Mouse (Mus musculus): Measurements from ENCODE around the gene Btg1.

Gene Btg1

GRCm38 (mm10) chr10:96609356-96610345, 7.2 kb upstream of the Btg1 start:
- no peak for DNase-seq (ENCODE audit: low spot score in 2 of 2)

- DNase-seq (ENCODE audit: low spot score in 2 of 2): no peak
Observed at GRCm38 (mm10) chr10:96616001-96616708, 651 bp upstream of the Btg1 start.

GRCm38 (mm10) chr10:96617221-96617950, 580 bp downstream of the Btg1 start:
- peak in 1 of 2 experiments; percentile 39 for DNase-seq (ENCODE audit: low spot score in 2 of 2)

DNA sequence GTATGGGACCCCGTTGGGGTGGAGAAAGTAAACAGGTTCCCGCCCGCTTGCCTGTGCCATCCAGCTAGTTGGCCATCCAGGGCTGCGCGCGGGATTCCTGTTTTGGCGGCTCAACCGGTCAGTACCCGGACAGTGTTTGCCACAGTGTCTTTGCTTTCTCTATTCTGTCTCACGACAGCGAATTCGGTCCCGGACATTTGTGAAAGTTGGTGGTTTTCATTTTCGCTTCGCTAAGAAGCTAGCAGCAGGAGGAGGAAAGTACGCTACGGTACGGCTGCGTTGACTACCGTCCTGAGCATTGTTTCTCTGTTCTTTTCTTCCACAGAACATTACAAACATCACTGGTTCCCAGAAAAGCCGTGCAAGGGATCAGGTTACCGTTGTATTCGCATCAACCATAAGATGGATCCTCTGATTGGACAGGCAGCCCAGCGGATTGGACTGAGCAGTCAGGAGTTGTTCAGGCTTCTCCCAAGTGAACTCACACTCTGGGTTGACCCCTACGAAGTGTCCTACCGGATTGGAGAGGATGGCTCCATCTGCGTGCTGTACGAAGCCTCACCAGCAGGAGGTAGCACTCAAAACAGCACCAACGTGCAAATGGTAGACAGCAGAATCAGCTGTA, 1.3 kb downstream of the Btg1 start:
- peak; percentile 49 to 72 for DNase-seq (ENCODE audit: low spot score in 2 of 2)

- no peak for DNase-seq (ENCODE audit: low spot score in 2 of 2)
Observed at GRCm38 (mm10) chr10:96619951-96620889, 3.4 kb downstream of the Btg1 start.

- DNase-seq (ENCODE audit: low spot score in 2 of 2): no peak
Observed at GRCm38 (mm10) chr10:96620890-96621271, 4.1 kb downstream of the Btg1 start.

DNA sequence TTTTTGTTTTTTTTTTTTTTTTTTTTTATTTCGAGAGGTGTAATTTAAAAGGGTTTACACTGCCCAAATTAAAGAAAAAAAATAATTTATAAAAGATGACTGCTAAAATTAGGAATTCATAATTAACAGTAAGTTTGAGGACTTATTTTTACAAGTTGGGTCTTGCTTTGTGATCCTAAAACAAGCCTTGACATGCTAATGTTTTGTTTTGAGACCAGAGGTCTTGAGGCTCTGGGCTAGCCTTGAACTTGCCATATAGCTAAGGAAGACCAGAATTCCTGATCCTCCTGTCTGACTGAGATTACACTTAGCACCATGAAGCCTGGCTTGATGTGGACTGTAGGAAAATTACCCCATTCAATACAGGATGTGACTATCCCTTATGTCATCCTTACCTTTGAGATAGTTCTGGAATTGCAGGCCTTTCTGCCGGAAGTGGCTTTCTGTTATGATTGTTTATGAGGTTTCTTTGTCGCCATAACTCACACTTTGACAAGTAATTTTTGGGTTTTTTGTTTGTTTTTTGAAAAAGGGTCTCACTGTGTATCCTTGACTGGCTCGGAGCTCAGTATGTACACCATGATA, 4.6 kb downstream of the Btg1 start:
- DNase-seq (ENCODE audit: low spot score in 2 of 2): no peak

DNA sequence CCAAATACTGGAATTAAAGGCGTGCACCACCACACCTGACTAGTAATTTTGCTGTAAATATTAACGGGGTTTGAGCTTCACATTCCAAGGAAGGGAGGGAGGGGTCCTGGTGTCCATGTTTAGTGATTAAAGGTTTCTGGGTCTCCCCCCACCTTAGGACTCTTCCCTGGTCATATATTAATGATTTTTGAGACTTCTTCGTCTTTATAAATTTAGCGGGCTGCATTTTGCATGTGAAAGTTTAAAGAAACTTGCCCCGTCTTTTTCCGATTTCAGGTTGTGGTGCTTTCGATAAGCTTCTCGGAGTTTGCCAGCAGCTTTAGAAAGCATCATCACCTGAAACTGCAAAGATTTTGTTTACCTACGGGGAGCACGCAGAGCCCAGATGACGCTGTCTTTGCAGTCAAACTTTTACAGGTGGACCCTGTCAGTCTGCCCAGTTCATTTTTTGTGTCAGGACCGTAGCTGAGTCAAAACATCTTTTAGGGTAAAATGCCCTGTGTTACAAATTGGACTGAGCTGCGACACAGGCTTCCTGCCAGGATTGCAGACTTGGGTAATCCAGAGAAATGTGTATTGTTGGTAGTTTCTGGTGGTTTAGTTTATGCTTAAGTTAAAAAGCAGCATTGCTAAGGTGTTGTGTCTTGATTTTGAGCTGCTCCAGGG, 5.3 kb downstream of the Btg1 start:
- no peak for DNase-seq (ENCODE audit: low spot score in 2 of 2)

- DNase-seq (ENCODE audit: low spot score in 2 of 2): no peak
Observed at GRCm38 (mm10) chr10:96622761-96623632, 6.2 kb downstream of the Btg1 start.

DNA sequence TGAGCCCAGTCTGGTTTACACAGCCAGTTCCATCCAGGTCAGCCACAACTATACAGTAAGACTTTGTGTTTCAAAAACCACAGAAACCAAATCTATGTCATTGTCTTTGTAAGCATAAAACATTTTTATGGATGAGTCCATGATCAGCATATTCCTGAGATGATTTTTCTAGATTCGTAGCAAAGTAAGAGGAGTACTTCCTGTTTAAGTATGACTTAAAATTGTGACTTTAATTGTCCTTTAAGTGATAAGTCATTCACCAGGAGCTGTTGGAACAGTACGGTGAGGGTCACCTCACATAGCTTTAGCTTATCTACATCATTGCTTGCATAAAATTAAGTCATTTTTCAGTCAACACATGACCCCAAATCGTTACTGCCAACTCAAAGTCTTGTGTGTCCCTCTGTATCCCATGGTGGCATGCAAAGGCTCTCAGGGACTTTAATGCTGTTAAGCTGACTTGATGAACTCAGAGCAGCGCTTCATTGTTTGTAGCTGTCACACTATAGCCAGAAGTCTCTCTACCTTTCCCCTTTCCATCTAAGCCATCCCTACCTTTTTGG, 6.9 kb downstream of the Btg1 start:
- no peak for DNase-seq (ENCODE audit: low spot score in 2 of 2)

DNA sequence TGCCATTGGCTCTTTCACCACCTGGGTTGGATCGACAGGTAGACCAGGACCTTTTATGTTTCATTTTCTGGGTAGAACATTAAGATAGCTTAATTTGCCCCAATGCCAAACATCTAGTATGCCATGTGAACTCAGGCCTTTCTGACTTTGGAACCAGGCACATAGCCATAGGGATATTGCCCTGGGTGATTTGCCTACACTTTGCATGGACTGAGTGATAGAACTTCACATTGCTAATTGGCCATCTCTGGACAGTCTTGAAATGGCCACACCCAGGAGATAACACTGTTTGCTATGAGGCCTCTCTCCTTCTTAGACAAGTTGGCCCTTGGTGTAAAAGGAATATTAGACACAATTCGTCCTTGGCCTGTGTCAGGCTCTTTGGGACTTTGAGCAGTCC, 7.6 kb downstream of the Btg1 start:
- DNase-seq (ENCODE audit: low spot score in 2 of 2): no peak

DNA sequence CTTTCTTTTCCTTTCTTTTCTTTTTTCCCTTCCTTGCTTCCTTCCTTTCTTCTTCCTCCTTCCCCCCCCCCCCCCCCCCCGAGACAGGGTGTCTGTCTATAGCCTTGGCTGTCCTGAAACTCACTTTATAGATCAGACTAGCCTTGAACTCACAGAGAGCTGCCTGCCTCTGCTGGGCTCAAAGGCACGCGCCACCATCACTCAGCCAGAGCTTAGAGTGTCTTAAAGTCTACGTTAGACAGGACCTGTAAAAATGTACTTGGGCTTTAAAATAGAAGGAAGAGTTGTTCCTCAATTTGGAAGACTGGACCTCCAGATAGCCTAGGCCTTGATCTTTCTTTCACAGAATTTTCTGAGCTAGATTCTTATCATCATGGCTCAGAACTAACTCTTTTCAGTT, 8.3 kb downstream of the Btg1 start:
- no peak for DNase-seq (ENCODE audit: low spot score in 2 of 2)

DNA sequence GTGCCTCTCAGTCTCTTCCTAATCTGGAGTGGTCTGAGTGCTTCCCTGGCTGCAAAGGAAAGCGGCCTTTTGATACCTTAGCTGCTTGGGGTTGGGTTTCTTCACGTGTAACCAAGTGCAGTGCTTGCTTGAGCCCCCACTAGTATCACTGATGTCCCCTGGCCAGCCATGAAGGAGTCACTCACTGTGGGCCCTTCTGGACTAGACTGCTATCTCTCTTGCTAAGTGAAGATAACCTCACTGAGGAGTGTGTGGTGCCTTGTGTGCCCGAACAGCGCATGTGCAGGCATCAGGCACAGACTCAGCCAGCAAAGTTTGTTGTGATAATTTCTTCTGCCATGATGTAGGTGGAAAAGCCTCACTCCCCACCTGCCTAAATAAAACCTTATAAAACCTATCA, 8.9 kb downstream of the Btg1 start:
- DNase-seq (ENCODE audit: low spot score in 2 of 2): no peak

DNA sequence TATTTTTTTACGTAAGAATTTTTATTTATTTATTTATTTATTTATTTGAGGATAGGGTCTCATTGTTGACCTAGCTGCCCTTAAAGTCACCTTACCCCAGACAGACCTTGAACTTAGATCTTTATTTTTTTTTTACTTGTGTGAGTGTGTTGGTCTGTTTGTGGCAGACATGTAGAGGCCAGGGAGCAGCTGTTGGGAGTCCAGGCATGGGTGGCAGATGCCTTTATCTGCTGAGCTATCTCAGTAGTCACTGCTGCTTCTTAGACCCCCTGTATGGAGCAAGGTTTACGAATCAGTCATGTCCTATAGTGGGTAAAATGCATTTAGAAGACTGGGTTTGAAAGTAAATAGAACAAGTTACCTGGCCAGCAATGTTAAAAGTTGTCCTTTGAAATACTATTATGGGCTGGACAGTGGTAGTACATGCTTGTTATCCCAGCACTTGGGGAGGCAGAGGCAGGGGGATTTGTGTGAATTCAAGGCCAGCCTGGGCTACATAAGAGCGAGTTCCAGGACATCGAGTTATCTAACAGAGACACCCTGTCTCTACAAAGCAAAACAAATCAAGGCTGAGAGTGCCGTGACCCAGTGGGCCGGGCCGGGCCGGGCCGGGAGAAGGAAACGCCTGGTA, 9.4 kb downstream of the Btg1 start:
- no peak for DNase-seq (ENCODE audit: low spot score in 2 of 2)

DNA sequence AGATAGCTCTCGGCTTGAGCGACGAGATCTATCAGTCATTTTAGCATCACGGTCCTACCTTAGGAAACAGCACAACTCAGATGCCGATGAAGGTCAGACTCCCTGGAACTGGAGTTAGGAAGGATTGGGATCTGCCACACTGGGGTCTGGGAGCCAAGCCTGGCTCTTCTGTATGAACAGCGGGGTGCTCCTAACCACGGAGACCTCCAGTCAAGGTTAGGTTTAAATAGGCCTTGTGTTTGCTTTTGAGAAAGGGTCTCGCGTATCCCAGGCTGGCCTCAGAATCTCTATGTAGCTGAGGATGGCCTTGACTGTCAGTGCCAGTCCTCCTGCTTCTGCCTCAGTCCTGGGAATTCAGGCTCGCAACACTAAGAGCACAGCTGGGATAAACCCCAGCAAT, 10.5 kb downstream of the Btg1 start:
- no peak for DNase-seq (ENCODE audit: low spot score in 2 of 2)

DNA sequence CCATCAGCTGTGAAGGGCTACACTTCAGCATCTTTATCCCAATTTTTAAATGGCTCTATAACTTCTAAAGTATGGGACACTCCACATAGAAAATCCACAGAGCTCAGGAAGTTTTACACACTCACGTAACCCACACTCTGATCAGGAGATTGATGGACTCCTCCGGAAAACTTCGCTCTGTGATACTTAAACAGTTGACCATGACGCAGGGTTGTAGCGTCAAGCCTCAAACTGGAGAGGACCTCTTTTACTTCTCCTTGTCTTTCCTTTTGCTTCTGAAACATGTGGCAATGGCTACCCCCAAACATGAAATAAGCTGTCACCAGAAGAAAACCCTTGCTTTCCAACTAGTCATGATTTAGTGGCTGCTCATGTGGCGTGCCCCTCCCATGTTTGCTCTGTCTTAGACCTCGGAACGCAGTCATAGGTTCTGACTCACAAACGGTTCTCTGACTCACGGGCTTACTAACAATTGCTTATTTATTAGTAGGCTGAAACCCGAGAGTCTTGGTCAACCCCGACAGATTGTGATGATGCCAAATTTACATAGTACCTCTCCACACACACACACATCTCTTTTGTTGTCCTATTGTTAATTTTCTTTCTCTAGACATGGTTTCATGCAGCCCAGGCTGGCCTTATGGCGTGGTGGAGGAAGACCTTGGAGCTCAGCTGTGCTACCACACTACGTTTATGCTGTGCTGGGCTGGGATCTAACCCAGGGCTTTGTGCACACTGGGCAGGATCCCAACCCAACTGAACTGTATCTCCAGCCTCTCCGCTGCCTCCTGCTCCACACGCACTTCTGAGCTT, 11.5 kb downstream of the Btg1 start:
- no peak for DNase-seq (ENCODE audit: low spot score in 2 of 2)

GRCm38 (mm10) chr10:96628913-96629199, 12.1 kb downstream of the Btg1 start:
- DNase-seq (ENCODE audit: low spot score in 2 of 2): no peak
